8 mouse cellular contexts compared by ENCODE assay signal in the genomic region with DNA sequence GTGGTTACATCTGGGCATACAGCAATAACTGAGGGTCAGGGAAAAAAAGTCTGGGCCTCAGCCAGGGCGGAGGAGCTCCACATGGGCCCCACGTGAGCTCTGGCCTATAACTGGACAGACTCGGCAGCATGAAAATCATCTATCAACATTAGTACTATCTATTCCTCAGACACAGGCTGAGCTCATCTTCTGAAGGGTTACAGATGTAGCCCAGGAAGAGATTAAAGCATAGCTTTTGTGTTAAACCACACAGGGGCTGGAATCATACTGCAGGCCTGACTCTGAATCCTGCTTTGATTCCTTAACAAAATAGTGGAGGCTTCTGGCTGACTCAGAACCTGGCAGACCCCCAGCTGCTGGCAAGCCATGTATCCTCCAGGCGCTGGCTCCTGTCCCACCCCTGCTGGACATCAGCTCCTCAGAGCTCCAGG. TPM values are rescaled to one million over a fixed set of nuclear protein-coding genes. Genes with fewer than 3 reads are reported as not detected.
DNase-seq lines count a peak whose midpoint lies in the region; ATAC-seq lines count a peak whose summit lies in the region.

No protein-coding gene starts in this region.

- no peak for ATAC-seq in cerebellum, adult (ENCODE audit: insufficient number of reproducible peaks, low FRiP score, low TSS enrichment)
- ATAC-seq in granulocyte monocyte progenitor cell, adult 5-6 weeks (replicated peaks; ENCODE audit: poor library complexity, severe bottlenecking) = no peak
- ATAC-seq in activated CD4-positive, CD25-positive, alpha-beta regulatory T cell, adult 4 months = no peak

- intact Hi-C loops in heart, postnatal 36 days (cut with DNase I) = no loop called here

- DNase-seq in cerebellum, adult 11 months = peak; percentile 60
- DNase-seq in 3134 (ENCODE audit: extremely low read depth, insufficient read length, low spot score) = peak; percentile 52
- DNase-seq in cerebellum, postnatal 36 days = peak; percentile 72 to 78
- DNase-seq in heart, postnatal 36 days = peak; percentile 53 to 68
- DNase-seq in urinary bladder, postnatal 36 days (ENCODE audit: low spot score in 2 of 2) = peak; percentile 63 to 78

RNA-seq across cellular contexts. Expression of gene Atp6v0a4, which starts 7.4 kb away (rescaled TPM):
- 1 to 10 TPM; 1.9 to 2.1 TPM for total RNA-seq in heart, postnatal 36 days (2021)
- not detected in 2 replicates for total RNA-seq in granulocyte monocyte progenitor cell, adult 5-6 weeks (2014; fragmentation: Nextera tagmentation)
- not detected in 2 replicates for total RNA-seq in granulocyte monocyte progenitor cell, adult 5-6 weeks (2017)
- not detected for polyA plus RNA-seq in activated CD4-positive, CD25-positive, alpha-beta regulatory T cell, adult 4 months (2017; shearing (Covaris generic))

RNA-seq across cellular contexts. Expression of gene Tmem213, which starts 22.8 kb away (rescaled TPM):
- total RNA-seq in heart, postnatal 36 days (2021) = not detected
- not detected in 2 replicates for total RNA-seq in granulocyte monocyte progenitor cell, adult 5-6 weeks (2014; fragmentation: Nextera tagmentation)
- not detected in 2 replicates for total RNA-seq in granulocyte monocyte progenitor cell, adult 5-6 weeks (2017)
- polyA plus RNA-seq in activated CD4-positive, CD25-positive, alpha-beta regulatory T cell, adult 4 months (2017; shearing (Covaris generic)) = not detected
